10 mouse cellular contexts compared by ENCODE assay signal in the genomic region with DNA sequence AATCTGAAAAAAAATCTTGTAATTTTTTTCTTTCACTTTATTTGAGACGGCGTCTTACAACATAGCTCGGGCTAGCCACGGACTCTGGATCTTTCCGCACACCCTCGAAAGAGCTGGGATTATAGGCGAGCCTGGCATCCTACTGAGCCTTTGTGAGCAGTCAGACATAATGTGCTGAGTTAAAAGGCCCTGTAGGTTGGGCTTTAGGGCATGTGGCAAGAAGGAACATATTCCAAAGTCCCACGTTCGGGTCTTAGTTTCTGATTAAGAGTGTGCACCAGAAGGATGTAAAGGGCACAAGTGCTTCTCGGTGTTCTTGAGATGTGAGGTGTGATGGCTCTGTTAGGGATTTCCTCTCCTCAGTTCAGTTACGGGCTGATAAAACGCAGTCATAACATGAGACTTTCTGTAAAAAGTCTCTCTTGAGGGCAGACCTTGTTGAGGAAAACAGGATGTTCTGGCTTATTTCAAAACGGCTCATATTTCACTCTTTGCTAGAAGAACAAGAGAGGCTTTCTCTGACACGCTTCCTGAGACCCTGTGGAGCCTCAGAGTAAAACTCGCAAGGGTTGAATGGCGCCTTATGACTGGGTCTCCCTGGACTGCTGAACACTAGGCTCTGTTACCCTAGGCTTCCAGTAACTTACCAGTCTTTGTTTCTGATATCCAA.
DNase-seq lines count a peak whose midpoint lies in the region; ATAC-seq and TF ChIP-seq lines count a peak whose summit lies in the region.
"Had no signal": no experiment of that assay in that cellular context is flagged by ENCODE, and none has a peak within 500 bp of the region (broad histone marks: within the 10 kb centered on the region; RNA-seq: fewer than 3 reads in every experiment).

No protein-coding gene starts in this region.

- no peaks in the 10 kb centered on the region for H3K9me3 ChIP-seq in lung, embryonic 16.5 days (ENCODE audit: control insufficient read depth, low read length)
- no peaks in the 10 kb centered on the region for H3K9me3 ChIP-seq in forebrain, postnatal 0 days (ENCODE audit: low read length)

- H3K27ac ChIP-seq in lung, embryonic 16.5 days (ENCODE audit: low read length), result no peak overlapping the region
- H3K27ac ChIP-seq in forebrain, postnatal 0 days (ENCODE audit: low read depth, low read length), result no peak overlapping the region
- no peak overlapping the region for H3K27ac ChIP-seq in cerebellum, adult 2 months (ENCODE audit: insufficient read depth, low read length)

- no peak overlapping the region for H3K4me3 ChIP-seq in lung, embryonic 16.5 days (ENCODE audit: low read length)
- H3K4me3 ChIP-seq in forebrain, postnatal 0 days (ENCODE audit: low read depth, low read length), result no peak overlapping the region
- no peak overlapping the region for H3K4me3 ChIP-seq in cerebellum, adult 2 months (replicated peaks; ENCODE audit: insufficient read depth, low read depth, low read length)

- H3K36me3 ChIP-seq in lung, embryonic 16.5 days (ENCODE audit: control insufficient read depth, insufficient read depth, low read length), result no peaks in the 10 kb centered on the region
- H3K36me3 ChIP-seq in forebrain, postnatal 0 days (ENCODE audit: insufficient read depth), result no peaks in the 10 kb centered on the region

- DNase-seq in lung, postnatal 14 days, result no peak
- no peak for DNase-seq in forebrain, postnatal 0 days
- peak; percentile 3 for DNase-seq in yolk sac, embryonic 10.5 days (ENCODE audit: low spot score)
- no peak for DNase-seq in ovary, postnatal 10 days (ENCODE audit: low spot score)
- no peak for DNase-seq in cerebellum, adult 2 months
- no peak for DNase-seq in T-cell, adult 2 months (ENCODE audit: low spot score)
- DNase-seq: cerebellum, adult 8-10 months; kidney, postnatal 25 days had no signal

- 43% methylated on average over 16 of the region's 16 CpGs for WGBS in lung, embryonic 16.5 days
- 52% methylated on average over 16 of the region's 16 CpGs for WGBS in forebrain, postnatal 0 days
- 88% methylated on average over 16 of the region's 16 CpGs for WGBS in cerebellum, adult 2 months

- no peak overlapping the region for H3K9ac ChIP-seq in lung, embryonic 16.5 days (ENCODE audit: low read length)
- H3K9ac ChIP-seq in forebrain, postnatal 0 days, result no peak overlapping the region

- H3K4me2 ChIP-seq in lung, embryonic 16.5 days (ENCODE audit: low read depth, low read length), result 0 out of 2 replicates have a peak overlapping the region, but pooled peaks have one; percentile 8
- no peak overlapping the region for H3K4me2 ChIP-seq in forebrain, postnatal 0 days (ENCODE audit: low read depth)

- H3K4me1 ChIP-seq in lung, embryonic 16.5 days (replicated peaks; ENCODE audit: control insufficient read depth, insufficient read depth, low read length), result peaks cover 10% of the 10 kb centered on the region; the same call in 1 of the 2 replicates
- H3K4me1 ChIP-seq in forebrain, postnatal 0 days (ENCODE audit: insufficient read depth), result no peaks in the 10 kb centered on the region
- no peaks in the 10 kb centered on the region for H3K4me1 ChIP-seq in cerebellum, adult 2 months (ENCODE audit: control insufficient read depth, insufficient read depth, low read length)

- TF ChIP-seq POLR2A in cerebellum, adult 2 months (IDR thresholded peaks at IDR 0.05; ENCODE audit: borderline replicate concordance, insufficient read depth, low read length), result no peak

- H3K27me3 ChIP-seq in lung, embryonic 16.5 days (ENCODE audit: control insufficient read depth, insufficient read depth, low read depth, low read length), result no peaks in the 10 kb centered on the region
- H3K27me3 ChIP-seq in forebrain, postnatal 0 days (ENCODE audit: insufficient read depth, low read length), result no peaks in the 10 kb centered on the region
- H3K27me3 ChIP-seq in cerebellum, adult 2 months (ENCODE audit: control insufficient read depth, insufficient read depth, low read length), result no peaks in the 10 kb centered on the region

- peak; percentile 60 for ATAC-seq in lung, embryonic 16.5 days (ENCODE audit: low read depth)
- ATAC-seq in forebrain, postnatal 0 days, result 0 out of 2 replicates have a peak, but pooled peaks have one; percentile 36
- ATAC-seq in megakaryocyte, adult 5-6 weeks (ENCODE audit: poor library complexity, severe bottlenecking), result peak; percentile 31; the same call in 1 of the 2 replicates

- TF ChIP-seq CTCF in forebrain, postnatal 0 days (IDR thresholded peaks at IDR 0.05; ENCODE audit: low read depth), result no peak
- TF ChIP-seq CTCF in cerebellum, adult 2 months (IDR thresholded peaks at IDR 0.05; ENCODE audit: borderline replicate concordance, insufficient read depth, low read depth, low read length), result no peak
